Mouse (Mus musculus): ENCODE results near the gene Cmss1.

DNA sequence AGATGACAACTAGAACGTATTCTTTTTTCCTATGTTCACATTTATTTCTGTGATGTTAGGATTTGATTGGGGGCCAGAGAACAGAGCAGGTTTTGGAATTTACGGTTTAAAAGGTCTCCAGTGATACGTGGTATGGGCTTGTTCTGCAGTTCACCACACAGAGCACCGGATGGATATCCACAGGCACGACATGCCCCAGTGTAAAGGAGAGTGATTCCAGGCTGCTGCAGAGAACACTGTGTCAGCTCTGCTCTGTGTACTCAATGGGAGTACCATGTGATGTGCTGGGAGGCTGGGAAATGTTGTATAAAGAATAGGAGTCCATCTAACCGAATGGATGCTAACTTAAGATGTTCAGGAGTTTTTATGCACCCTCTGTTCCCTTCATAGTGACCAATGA, 252.7 kb downstream of the Cmss1 start:
- TF ChIP-seq CTCF (IDR thresholded peaks at IDR 0.05; ENCODE audit: borderline replicate concordance, insufficient read depth, low read length) (no peak), POLR2A (IDR thresholded peaks at IDR 0.05; ENCODE audit: low read depth, low read length) (no peak)

All from embryonic fibroblast, embryonic 13.5 days (primary cell).